Mouse (Mus musculus) megakaryocyte, embryonic 14.5 days (primary cell): ENCODE measurements at regions not wholly inside any gene's neighbourhood (a gene's known extent, or its start where the extent isn't known, plus 50 kb on each side); places are given as distances from the start of the nearest gene placed in this dataset.

ENCODE experiments used
- FLI1 ChIP-seq: IDR thresholded peaks from 2 replicates; pipeline ENCODE4 v1.6.1; 2012; ENCODE audit warnings: low read length, inconsistent platforms, mixed read lengths
- GATA1 ChIP-seq: IDR thresholded peaks from 3 replicates; pipeline ENCODE4 v1.6.1; 2012; ENCODE audit warnings: mixed read lengths, low read length, inconsistent platforms, borderline replicate concordance

DNA sequence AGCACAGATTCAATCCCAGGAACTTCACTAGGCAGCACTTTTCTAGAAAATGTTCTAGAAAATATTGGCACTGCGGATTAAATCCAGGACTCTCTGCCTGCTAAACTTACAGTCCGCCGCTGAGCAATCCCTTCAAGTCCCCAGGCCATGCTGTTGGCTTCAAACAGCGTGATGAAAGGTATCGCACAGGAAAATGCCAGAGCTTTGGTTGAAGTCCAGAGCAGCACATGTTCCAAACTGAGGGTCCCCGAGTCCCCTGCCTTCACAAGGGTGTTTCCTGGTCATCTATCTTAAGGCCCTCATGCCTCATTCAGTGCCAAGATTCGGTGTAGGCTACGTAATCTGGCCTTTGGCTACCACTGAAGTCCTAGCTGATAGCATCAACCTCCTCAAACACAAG is 52.3 kb upstream of the Spdye4c start:
- TF ChIP-seq GATA1 (no peak), FLI1 (no peak)
